Mouse (Mus musculus) cerebellum, adult 8-10 months (tissue): ENCODE results near the gene Txndc5.

Source experiments
- DNase-seq: peaks from one replicate; pipeline ENCODE4 v3.0.0; 2022

Gene Txndc5

GRCm38 (mm10) chr13:38525261-38525660 is 3.4 kb downstream of the Txndc5 start:
- DNase-seq = no peak

GRCm38 (mm10) chr13:38523231-38523630 is 5.4 kb downstream of the Txndc5 start:
- no peak for DNase-seq

GRCm38 (mm10) chr13:38522056-38522654 is 6.5 kb downstream of the Txndc5 start:
- DNase-seq = no peak

GRCm38 (mm10) chr13:38520299-38520698 is 8.3 kb downstream of the Txndc5 start:
- no peak for DNase-seq

GRCm38 (mm10) chr13:38516582-38516981 is 12.0 kb downstream of the Txndc5 start:
- no peak for DNase-seq

GRCm38 (mm10) chr13:38515845-38516244 is 12.8 kb downstream of the Txndc5 start:
- DNase-seq = no peak

GRCm38 (mm10) chr13:38515431-38515830 is 13.2 kb downstream of the Txndc5 start:
- no peak for DNase-seq

GRCm38 (mm10) chr13:38513921-38514320 is 14.7 kb downstream of the Txndc5 start:
- no peak for DNase-seq

GRCm38 (mm10) chr13:38511979-38512378 is 16.6 kb downstream of the Txndc5 start:
- DNase-seq = no peak

GRCm38 (mm10) chr13:38509681-38510341 is 18.8 kb downstream of the Txndc5 start:
- DNase-seq = no peak

- no peak for DNase-seq
Observed at GRCm38 (mm10) chr13:38506936-38507335, 21.7 kb downstream of the Txndc5 start.

GRCm38 (mm10) chr13:38506320-38506719 is 22.3 kb downstream of the Txndc5 start:
- DNase-seq = peak; percentile 17

GRCm38 (mm10) chr13:38503137-38503849 is 25.3 kb downstream of the Txndc5 start:
- DNase-seq = no peak

GRCm38 (mm10) chr13:38501314-38501713 is 27.3 kb downstream of the Txndc5 start:
- DNase-seq = no peak

- DNase-seq = no peak
Observed at GRCm38 (mm10) chr13:38496715-38497114, 31.9 kb downstream of the Txndc5 start.

- DNase-seq = no peak
Observed at GRCm38 (mm10) chr13:38486767-38487166, 41.9 kb downstream of the Txndc5 start.

GRCm38 (mm10) chr13:38484701-38485100 is 43.9 kb downstream of the Txndc5 start:
- DNase-seq = no peak

- no peak for DNase-seq
Observed at GRCm38 (mm10) chr13:38481021-38481420, 47.6 kb downstream of the Txndc5 start.

GRCm38 (mm10) chr13:38476936-38477335 is 51.7 kb downstream of the Txndc5 start:
- DNase-seq = no peak

- no peak for DNase-seq
Observed at GRCm38 (mm10) chr13:38473497-38473896, 55.1 kb downstream of the Txndc5 start.

- DNase-seq = no peak
Observed at GRCm38 (mm10) chr13:38472636-38473035, 56.0 kb downstream of the Txndc5 start.

- DNase-seq = no peak
Observed at GRCm38 (mm10) chr13:38470882-38471281, 57.7 kb downstream of the Txndc5 start.

- DNase-seq = no peak
Observed at GRCm38 (mm10) chr13:38463410-38463809, 65.2 kb downstream of the Txndc5 start.

- DNase-seq = no peak
Observed at GRCm38 (mm10) chr13:38451446-38451845, 77.2 kb downstream of the Txndc5 start.
